Mouse (Mus musculus) intestine, embryonic 14.5 days (tissue): ENCODE measurements at regions not wholly inside any gene's neighbourhood (a gene's known extent, or its start where the extent isn't known, plus 50 kb on each side); places are given as distances from the start of the nearest gene placed in this dataset.
A peak's percentile ranks its signal among the peaks of the same experiment; 100 is the strongest.
"Not testable (repeated sequence)": the region's sequence is repeated elsewhere in the genome, so short reads cannot be mapped to it uniquely, and the experiment has no call there.

Experiments
- ATAC-seq: fragments of 200-750 bp; cut with Nextera tagmentation; replicated peaks from 2 replicates; pipeline ENCODE4 v1.8.0; 2017; ENCODE audit warnings: low read depth, moderate number of reproducible peaks, moderate TSS enrichment, moderate library complexity; ENCODE audit not compliant: low FRiP score, low TSS enrichment
- DNase-seq: peaks from one replicate; pipeline ENCODE4 v3.0.0-alpha.2; 2018; ENCODE audit warnings: low spot score
- H3K27ac ChIP-seq: fragments of 300-500 bp; sonication (generic); 2 replicates; pipeline ENCODE4 v1.5.1; 2014; ENCODE audit warnings: low read depth, mild to moderate bottlenecking, control low read depth
- H3K27me3 ChIP-seq: fragments of 300-500 bp; sonication (generic); replicated peaks from 2 replicates; pipeline ENCODE4 v1.6.1; 2014; ENCODE audit warnings: low read length, control low read depth; ENCODE audit not compliant: control insufficient read depth, insufficient read depth
- H3K36me3 ChIP-seq: fragments of 300-500 bp; sonication (generic); 2 replicates; pipeline ENCODE4 v1.6.1; 2014; ENCODE audit warnings: low read length, control low read depth; ENCODE audit not compliant: control insufficient read depth, insufficient read depth
- H3K4me1 ChIP-seq: fragments of 300-500 bp; sonication (generic); replicated peaks from 2 replicates; pipeline ENCODE4 v1.6.1; 2014; ENCODE audit warnings: low read length, control low read depth, mixed read lengths; ENCODE audit not compliant: control insufficient read depth, insufficient read depth
- H3K4me2 ChIP-seq: fragments of 300-500 bp; sonication (generic); 2 replicates; pipeline ENCODE4 v1.6.1; 2014; ENCODE audit warnings: low read length
- H3K4me3 ChIP-seq: fragments of 300-500 bp; sonication (generic); 2 replicates; pipeline ENCODE4 v1.5.1; 2014; ENCODE audit warnings: low read depth, low read length, control low read depth, mixed read lengths
- H3K9ac ChIP-seq: fragments of 300-500 bp; sonication (generic); 2 replicates; pipeline ENCODE4 v1.6.1; 2014; ENCODE audit warnings: mild to moderate bottlenecking, low read length
- H3K9me3 ChIP-seq: fragments of 300-500 bp; sonication (generic); 2 replicates; pipeline ENCODE4 v1.6.1; 2016; ENCODE audit warnings: low read length, control low read depth; ENCODE audit not compliant: control insufficient read depth
- WGBS: fragments of 180-500 bp; shearing (Covaris S2); extraction: QIAGEN DNeasy Blood & Tissue Kit; methylation state at CpG from one replicate; pipeline ENCODE4 v1.1.7; 2014; 5-methylcytosine and 5-hydroxymethylcytosine counted together

GRCm38 (mm10) chr15:90882349-90882748 is 167.4 kb downstream of the Kif21a start:
- not testable (repeated sequence) for H3K36me3 ChIP-seq, DNase-seq, H3K4me2 ChIP-seq, H3K9ac ChIP-seq, H3K27ac ChIP-seq, ATAC-seq, H3K4me1 ChIP-seq, H3K4me3 ChIP-seq, H3K27me3 ChIP-seq, H3K9me3 ChIP-seq
- WGBS, result 93% methylated on average over 19 of the region's 19 CpGs

GRCm38 (mm10) chr15:90869452-90869851 is 180.3 kb downstream of the Kif21a start:
- Histone ChIP-seq H3K4me3 (no peak overlapping the region), H3K9ac (no peak overlapping the region), H3K27me3 (no peaks in the 10 kb centered on the region), H3K36me3 (no peaks in the 10 kb centered on the region), H3K9me3 (no peaks in the 10 kb centered on the region), H3K4me2 (no peak overlapping the region), H3K4me1 (no peaks in the 10 kb centered on the region), H3K27ac (no peak overlapping the region)
- DNase-seq (no peak), ATAC-seq (no peak)
- 75% methylated on average over 2 of the region's 2 CpGs for WGBS

GRCm38 (mm10) chr15:90853763-90854162 is 174.5 kb upstream of the Cpne8 start:
- H3K4me2 ChIP-seq, DNase-seq, H3K27ac ChIP-seq, H3K36me3 ChIP-seq, H3K9ac ChIP-seq, H3K27me3 ChIP-seq, H3K9me3 ChIP-seq, H3K4me1 ChIP-seq, H3K4me3 ChIP-seq, ATAC-seq: not testable (repeated sequence)
- 83% methylated on average over 1 of the region's 4 CpGs for WGBS

GRCm38 (mm10) chr15:90851991-90852390 is 172.8 kb upstream of the Cpne8 start:
- ATAC-seq (no peak), DNase-seq (no peak)
- Histone ChIP-seq H3K9me3 (no peaks in the 10 kb centered on the region), H3K4me1 (no peaks in the 10 kb centered on the region), H3K9ac (no peak overlapping the region), H3K36me3 (no peaks in the 10 kb centered on the region), H3K27me3 (no peaks in the 10 kb centered on the region), H3K4me2 (no peak overlapping the region), H3K4me3 (no peak overlapping the region), H3K27ac (no peak overlapping the region)
- WGBS, result 81% methylated on average over 2 of the region's 2 CpGs

GRCm38 (mm10) chr15:90841471-90841870 is 162.2 kb upstream of the Cpne8 start:
- no peak overlapping the region for H3K27ac ChIP-seq
- WGBS, result 19% methylated on average over 5 of the region's 5 CpGs
- DNase-seq, result no peak

GRCm38 (mm10) chr15:90835586-90835985 is 156.4 kb upstream of the Cpne8 start:
- no peaks in the 10 kb centered on the region for H3K36me3 ChIP-seq
- ATAC-seq, result no peak
- 90% methylated on average over 7 of the region's 7 CpGs for WGBS
- no peaks in the 10 kb centered on the region for H3K4me1 ChIP-seq
- no peak overlapping the region for H3K4me2 ChIP-seq
- H3K9ac ChIP-seq, result no peak overlapping the region
- peaks cover 6% of the 10 kb centered on the region for H3K9me3 ChIP-seq
- no peak overlapping the region for H3K27ac ChIP-seq
- H3K27me3 ChIP-seq, result no peaks in the 10 kb centered on the region
- H3K4me3 ChIP-seq, result no peak overlapping the region
- no peak for DNase-seq

More at GRCm38 (mm10) chr15:90841471-90841870, 162.2 kb upstream of the Cpne8 start:
- no peaks in the 10 kb centered on the region for H3K9me3 ChIP-seq
- H3K4me2 ChIP-seq, result no peak overlapping the region
- no peaks in the 10 kb centered on the region for H3K4me1 ChIP-seq
- H3K27me3 ChIP-seq, result no peaks in the 10 kb centered on the region
- H3K36me3 ChIP-seq, result no peaks in the 10 kb centered on the region
- no peak overlapping the region for H3K9ac ChIP-seq
- ATAC-seq, result 0 out of 2 replicates have a peak, but pooled peaks have one; percentile 64
- H3K4me3 ChIP-seq, result no peak overlapping the region

- Histone ChIP-seq H3K27ac (no peak overlapping the region), H3K4me1 (no peaks in the 10 kb centered on the region), H3K9ac (no peak overlapping the region), H3K9me3 (peaks cover 6% of the 10 kb centered on the region), H3K4me2 (no peak overlapping the region), H3K4me3 (no peak overlapping the region), H3K27me3 (no peaks in the 10 kb centered on the region), H3K36me3 (no peaks in the 10 kb centered on the region)
- no peak for DNase-seq
- ATAC-seq, result no peak
- WGBS, result 23% methylated on average over 4 of the region's 4 CpGs
Observed at GRCm38 (mm10) chr15:90827816-90828215, 148.6 kb upstream of the Cpne8 start.

GRCm38 (mm10) chr15:90822306-90822705 is 143.1 kb upstream of the Cpne8 start:
- H3K4me3 ChIP-seq, result no peak overlapping the region
- H3K9ac ChIP-seq, result no peak overlapping the region
- no peaks in the 10 kb centered on the region for H3K9me3 ChIP-seq
- DNase-seq (no peak), ATAC-seq (no peak)
- WGBS, result 81% methylated on average over 6 of the region's 6 CpGs
- H3K27ac ChIP-seq, result no peak overlapping the region
- no peaks in the 10 kb centered on the region for H3K36me3 ChIP-seq
- no peak overlapping the region for H3K4me2 ChIP-seq
- H3K4me1 ChIP-seq, result no peaks in the 10 kb centered on the region
- H3K27me3 ChIP-seq, result no peaks in the 10 kb centered on the region

GRCm38 (mm10) chr15:90819949-90820655 is 140.9 kb upstream of the Cpne8 start:
- ATAC-seq (no peak), DNase-seq (no peak)
- H3K9ac ChIP-seq, result no peak overlapping the region
- H3K4me2 ChIP-seq, result no peak overlapping the region
- no peaks in the 10 kb centered on the region for H3K9me3 ChIP-seq
- no peak overlapping the region for H3K4me3 ChIP-seq
- no peaks in the 10 kb centered on the region for H3K4me1 ChIP-seq
- H3K36me3 ChIP-seq, result no peaks in the 10 kb centered on the region
- no peak overlapping the region for H3K27ac ChIP-seq
- 82% methylated on average over 14 of the region's 14 CpGs for WGBS
- no peaks in the 10 kb centered on the region for H3K27me3 ChIP-seq
